Mouse (Mus musculus) myocyte (in vitro differentiated cells): Measurements from ENCODE around the gene C530008M17Rik.

ENCODE experiments used
- CEBPB ChIP-seq: IDR thresholded peaks from 2 replicates; pipeline ENCODE4 v1.6.1; 2011; ENCODE audit warnings: mild to moderate bottlenecking, moderate library complexity; ENCODE audit not compliant: poor library complexity, insufficient read depth, severe bottlenecking
- E2F4 ChIP-seq: IDR thresholded peaks from one replicate; pipeline ENCODE4 v1.6.1; 2011; ENCODE audit warnings: mild to moderate bottlenecking, control low read depth, moderate library complexity; ENCODE audit not compliant: insufficient read depth
- MAX ChIP-seq: IDR thresholded peaks from one replicate; pipeline ENCODE4 v1.6.1; 2011; ENCODE audit warnings: low read depth, mild to moderate bottlenecking, control low read depth
- MYOD1 ChIP-seq, 3 experiments: IDR thresholded peaks; one replicate each; pipeline ENCODE4 v1.6.1; 2011; ENCODE audit warnings: control low read depth in 2 of 3, low read depth in 2 of 3, mild to moderate bottlenecking in 2 of 3, moderate library complexity in 1 of 3; ENCODE audit not compliant: insufficient read length in 2 of 3, control insufficient read depth in 1 of 3
- MYOG ChIP-seq, 3 experiments: IDR thresholded peaks; one replicate each; pipeline ENCODE4 v1.6.1; 2011; ENCODE audit warnings: control low read depth in 2 of 3, low read depth in 2 of 3, mild to moderate bottlenecking in 2 of 3; ENCODE audit not compliant: insufficient read length in 2 of 3, control insufficient read depth in 1 of 3, insufficient read depth in 1 of 3
- POLR2A ChIP-seq: IDR thresholded peaks from one replicate; pipeline ENCODE4 v1.6.1; 2011; ENCODE audit warnings: low read depth, mild to moderate bottlenecking, control low read depth, moderate library complexity; ENCODE audit not compliant: insufficient read length
- POLR2AphosphoS2 ChIP-seq: IDR thresholded peaks from one replicate; pipeline ENCODE4 v1.6.1; 2011; ENCODE audit warnings: low read depth, control low read depth; ENCODE audit not compliant: insufficient read length
- SRF ChIP-seq: IDR thresholded peaks from one replicate; pipeline ENCODE4 v1.6.1; 2011; ENCODE audit warnings: low read depth; ENCODE audit not compliant: control insufficient read depth, insufficient read length
- TCF12 ChIP-seq: IDR thresholded peaks from one replicate; pipeline ENCODE4 v1.6.1; 2011; ENCODE audit warnings: mild to moderate bottlenecking, control low read depth; ENCODE audit not compliant: poor library complexity, insufficient read depth, severe bottlenecking
- TCF3 ChIP-seq: IDR thresholded peaks from one replicate; pipeline ENCODE4 v1.6.1; 2011; ENCODE audit warnings: low read depth, control low read depth; ENCODE audit not compliant: insufficient read length
- USF1 ChIP-seq: IDR thresholded peaks from one replicate; pipeline ENCODE4 v1.6.1; 2011; ENCODE audit warnings: low read depth, mild to moderate bottlenecking, control low read depth, moderate library complexity

GRCm38 (mm10) chr5:76609702-76610370, 46.5 kb upstream of the C530008M17Rik start:
- TF ChIP-seq POLR2A, result no peak
- TF ChIP-seq MYOD1 (IDR thresholded peaks at IDR 0.05; ENCODE audit: control insufficient read depth in 1 of 3, insufficient read length in 2 of 3, low read depth in 2 of 3), result no peak
- TF ChIP-seq MAX, result no peak
- TF ChIP-seq POLR2AphosphoS2, result no peak
- TF ChIP-seq USF1, result no peak
- TF ChIP-seq CEBPB, result no peak
- no peak for TF ChIP-seq E2F4
- TF ChIP-seq TCF12, result no peak
- no peak for TF ChIP-seq MYOG (IDR thresholded peaks at IDR 0.05; ENCODE audit: control insufficient read depth in 1 of 3, insufficient read depth in 1 of 3, insufficient read length in 2 of 3, low read depth in 2 of 3)
- TF ChIP-seq TCF3, result no peak
- TF ChIP-seq SRF, result no peak
